Mouse (Mus musculus) testis, adult 2 months (tissue): Measurements from ENCODE around the gene Sik2. TPM values are rescaled to one million over a fixed set of nuclear protein-coding genes. Genes with fewer than 3 reads are reported as not detected.

Experiments used
- H3K27ac ChIP-seq: fragments of 200-500 bp; 2 replicates; pipeline ENCODE4 v1.5.1; 2012; ENCODE audit warnings: low read depth, low read length; ENCODE audit not compliant: control insufficient read depth, insufficient read depth
- H3K27me3 ChIP-seq: fragments of 200-500 bp; 2 replicates; pipeline ENCODE4 v1.6.1; 2012; ENCODE audit warnings: mild to moderate bottlenecking, low read length, moderate library complexity; ENCODE audit not compliant: control insufficient read depth, insufficient read depth
- H3K36me3 ChIP-seq: fragments of 200-500 bp; 2 replicates; pipeline ENCODE4 v1.6.1; 2012; ENCODE audit warnings: mild to moderate bottlenecking, low read length; ENCODE audit not compliant: control insufficient read depth, insufficient read depth
- H3K4me1 ChIP-seq: fragments of 200-500 bp; 2 replicates; pipeline ENCODE4 v1.6.1; 2012; ENCODE audit warnings: low read length; ENCODE audit not compliant: control insufficient read depth, insufficient read depth
- H3K4me3 ChIP-seq: fragments of 200-500 bp; 2 replicates; pipeline ENCODE4 v1.5.1; 2012; ENCODE audit warnings: low read depth, mild to moderate bottlenecking, low read length, moderate library complexity, mixed read lengths; ENCODE audit not compliant: control insufficient read depth
- CTCF ChIP-seq: fragments of 200-500 bp; IDR thresholded peaks from 2 replicates; pipeline ENCODE4 v1.5.1; 2012; ENCODE audit warnings: low read depth, mild to moderate bottlenecking, inconsistent platforms, low read length, moderate library complexity; ENCODE audit not compliant: control insufficient read depth, insufficient read depth, insufficient replicate concordance
- POLR2A ChIP-seq: fragments of 200-500 bp; IDR thresholded peaks from 2 replicates; pipeline ENCODE4 v1.6.1; 2012; ENCODE audit warnings: low read depth, mild to moderate bottlenecking, inconsistent platforms, low read length, moderate library complexity; ENCODE audit not compliant: control insufficient read depth
- polyA plus RNA-seq: library from polyadenylated mRNA; depleted of rRNA; stranded (reverse); fragments of >200 nt; gene quantifications from 2 replicates; pipeline ENCODE4 v1.2.3, GENCODE M21; 2012

Gene Sik2
- polyA plus RNA-seq, 1 experiment, result 25.7 TPM

- H3K27me3 ChIP-seq, result no peaks in the 10 kb centered on the region
- no peaks in the 10 kb centered on the region; the same call in 1 of the 2 replicates for H3K4me1 ChIP-seq
- H3K27ac ChIP-seq, result no peak overlapping the region
- H3K4me3 ChIP-seq, result no peak overlapping the region
- TF ChIP-seq POLR2A (no peak), CTCF (no peak)
- no peaks in the 10 kb centered on the region for H3K36me3 ChIP-seq
Observed at GRCm38 (mm10) chr9:51015732-51016131, 6.9 kb upstream of the Sik2 start.

GRCm38 (mm10) chr9:51013644-51014043 is 4.8 kb upstream of the Sik2 start:
- Histone ChIP-seq H3K27ac (no peak overlapping the region), H3K27me3 (no peaks in the 10 kb centered on the region), H3K4me3 (no peak overlapping the region), H3K36me3 (no peaks in the 10 kb centered on the region), H3K4me1 (peaks cover 4% of the 10 kb centered on the region)
- TF ChIP-seq POLR2A, result no peak
- TF ChIP-seq CTCF, result no peak

- H3K27ac ChIP-seq, result peak overlapping the region; percentile 71
Observed at GRCm38 (mm10) chr9:51009656-51009950, 730 bp upstream of the Sik2 start.

GRCm38 (mm10) chr9:51008068-51008840 is 619 bp downstream of the Sik2 start:
- Histone ChIP-seq H3K27me3 (no peaks in the 10 kb centered on the region), H3K4me1 (peaks cover 4% of the 10 kb centered on the region), H3K36me3 (no peaks in the 10 kb centered on the region), H3K27ac (peak overlapping the region; percentile 75), H3K4me3 (peak overlapping the region; percentile 87)
- TF ChIP-seq CTCF (no peak), POLR2A (no peak)

More at GRCm38 (mm10) chr9:51009656-51009950, 730 bp upstream of the Sik2 start:
- Histone ChIP-seq H3K4me3 (peak overlapping the region; percentile 92), H3K27me3 (no peaks in the 10 kb centered on the region), H3K36me3 (no peaks in the 10 kb centered on the region), H3K4me1 (peaks cover 4% of the 10 kb centered on the region)
- TF ChIP-seq POLR2A, result no peak
- no peak for TF ChIP-seq CTCF

- no peaks in the 10 kb centered on the region for H3K27me3 ChIP-seq
- no peaks in the 10 kb centered on the region for H3K36me3 ChIP-seq
- H3K4me3 ChIP-seq, result peak overlapping the region; percentile 87
- peaks cover 4% of the 10 kb centered on the region; the same call in 1 of the 2 replicates for H3K4me1 ChIP-seq
- H3K27ac ChIP-seq, result no peak overlapping the region
- no peak for TF ChIP-seq CTCF
- TF ChIP-seq POLR2A, result no peak
Observed at GRCm38 (mm10) chr9:51007726-51008067, 1.2 kb downstream of the Sik2 start.

- Histone ChIP-seq H3K4me1 (peaks cover 4% of the 10 kb centered on the region; the same call in 1 of the 2 replicates), H3K4me3 (no peak overlapping the region), H3K36me3 (no peaks in the 10 kb centered on the region), H3K27me3 (no peaks in the 10 kb centered on the region), H3K27ac (no peak overlapping the region)
- TF ChIP-seq CTCF (no peak), POLR2A (no peak)
Observed at GRCm38 (mm10) chr9:51006846-51007245, 2.0 kb downstream of the Sik2 start.

GRCm38 (mm10) chr9:51004062-51004461 is 4.8 kb downstream of the Sik2 start:
- Histone ChIP-seq H3K36me3 (no peaks in the 10 kb centered on the region), H3K27ac (no peak overlapping the region), H3K4me3 (no peak overlapping the region), H3K27me3 (no peaks in the 10 kb centered on the region), H3K4me1 (no peaks in the 10 kb centered on the region)
- TF ChIP-seq CTCF (no peak), POLR2A (no peak)

- no peaks in the 10 kb centered on the region for H3K36me3 ChIP-seq
- TF ChIP-seq CTCF (no peak), POLR2A (no peak)
- H3K4me1 ChIP-seq, result no peaks in the 10 kb centered on the region
- no peak overlapping the region for H3K27ac ChIP-seq
- H3K27me3 ChIP-seq, result no peaks in the 10 kb centered on the region
- H3K4me3 ChIP-seq, result no peak overlapping the region
Observed at GRCm38 (mm10) chr9:50986677-50987076, 22.2 kb downstream of the Sik2 start.
